Mouse (Mus musculus): Measurements from ENCODE around the gene Brk1. TPM values are rescaled to one million over a fixed set of nuclear protein-coding genes. Genes with fewer than 3 reads are reported as not detected.

The Brk1 gene
- polyA plus RNA-seq, 1 experiment = 27.4 TPM

DNA sequence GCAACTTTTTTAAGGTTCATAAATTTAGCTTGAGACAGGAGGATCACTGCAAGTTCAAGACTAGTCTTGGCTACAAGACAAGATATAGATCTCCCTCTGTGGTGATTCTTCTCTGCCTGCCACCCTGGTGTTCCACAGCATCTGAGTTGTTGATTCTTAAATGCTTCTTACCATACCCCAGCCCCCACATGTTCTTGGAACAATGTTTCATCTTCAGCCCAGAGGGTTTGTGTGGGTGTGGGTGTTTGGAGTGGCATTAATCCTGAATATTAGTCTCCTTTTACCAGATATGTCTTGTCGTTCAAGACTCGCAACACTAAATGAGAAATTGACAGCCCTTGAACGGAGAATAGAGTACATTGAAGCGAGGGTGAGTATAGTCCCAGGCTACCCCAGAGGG is 10.9 kb downstream of the Brk1 start:
- TF ChIP-seq GATA1 (IDR thresholded peaks at IDR 0.05; ENCODE audit: borderline replicate concordance, low read length) (no peak), FLI1 (IDR thresholded peaks at IDR 0.05; ENCODE audit: low read length) (no peak)
- Histone ChIP-seq H3K4me1 (peaks cover 41% of the 10 kb centered on the region), H3K27me3 (replicated peaks) (no peaks in the 10 kb centered on the region), H3K36me3 (replicated peaks; ENCODE audit: low read length) (peaks cover 82% of the 10 kb centered on the region), H3K4me3 (replicated peaks) (no peak overlapping the region), H3K9me3 (no peaks in the 10 kb centered on the region)

- H3K27me3 ChIP-seq (replicated peaks) = no peaks in the 10 kb centered on the region
- H3K36me3 ChIP-seq (replicated peaks; ENCODE audit: low read length) = peaks cover 29% of the 10 kb centered on the region
- H3K4me1 ChIP-seq = peaks cover 30% of the 10 kb centered on the region
- TF ChIP-seq FLI1 (IDR thresholded peaks at IDR 0.05; ENCODE audit: low read length) (no peak), GATA1 (IDR thresholded peaks at IDR 0.05; ENCODE audit: borderline replicate concordance, low read length) (no peak)
- H3K4me3 ChIP-seq (replicated peaks) = peak overlapping the region; percentile 97
- no peaks in the 10 kb centered on the region for H3K9me3 ChIP-seq
These were observed 18.8 kb downstream of the Brk1 start for GRCm38 (mm10) chr6:113623386-113623785.

- no peaks in the 10 kb centered on the region for H3K27me3 ChIP-seq (replicated peaks)
- TF ChIP-seq FLI1 (IDR thresholded peaks at IDR 0.05; ENCODE audit: low read length) = no peak
- TF ChIP-seq GATA1 (IDR thresholded peaks at IDR 0.05; ENCODE audit: borderline replicate concordance, low read length) = no peak
- peak within 1 kb of the TSS; percentile 97 for H3K4me3 ChIP-seq (replicated peaks)
- peaks cover 30% of the 10 kb centered on the region for H3K4me1 ChIP-seq
- H3K36me3 ChIP-seq (replicated peaks; ENCODE audit: low read length) = peaks cover 29% of the 10 kb centered on the region
- no peaks in the 10 kb centered on the region for H3K9me3 ChIP-seq
These were observed 19.6 kb downstream of the Brk1 start, which contains the start of gene Vhl for GRCm38 (mm10) chr6:113623941-113624751. TSS of gene Vhl (plus strand) at chr6:113623959.

DNA sequence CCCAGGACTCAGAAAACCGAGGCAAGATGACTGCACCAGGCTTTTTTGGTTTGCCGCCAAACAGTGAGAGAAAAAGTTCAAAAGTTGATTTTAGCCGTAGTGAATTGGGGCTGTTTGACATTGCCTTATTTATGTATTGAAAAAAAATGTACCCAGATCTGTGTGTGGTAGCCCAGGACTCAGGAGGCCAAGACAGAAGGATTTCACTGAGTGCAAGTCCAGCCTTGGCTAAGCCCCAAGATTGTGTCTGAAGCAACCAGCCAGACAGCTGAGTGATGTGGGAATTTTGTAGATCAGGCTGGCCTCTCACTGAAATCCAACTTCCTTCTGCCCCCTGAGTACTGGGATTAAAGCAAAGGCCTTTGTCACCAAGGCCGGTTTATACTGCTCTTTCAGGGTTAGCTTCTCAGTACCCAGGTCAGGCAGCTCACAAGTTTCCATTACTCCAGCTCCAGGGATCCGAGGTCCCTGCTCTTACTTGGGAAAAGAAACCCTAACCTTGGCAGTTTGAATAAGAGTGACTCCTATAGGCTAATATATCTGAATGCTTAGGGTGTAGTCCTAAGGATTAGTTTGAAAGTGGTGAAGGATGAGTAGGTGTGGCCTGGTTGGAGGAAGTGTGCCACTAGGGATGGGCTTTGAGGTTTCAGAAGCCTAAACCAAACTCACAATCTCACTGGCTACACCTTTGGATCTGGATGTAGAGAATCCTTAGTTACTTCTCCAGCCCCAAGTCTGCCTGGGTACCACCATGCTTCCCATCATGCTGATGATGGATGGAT is 20.6 kb downstream of the Brk1 start:
- H3K36me3 ChIP-seq (replicated peaks; ENCODE audit: low read length) = peaks cover 39% of the 10 kb centered on the region
- no peaks in the 10 kb centered on the region for H3K27me3 ChIP-seq (replicated peaks)
- no peaks in the 10 kb centered on the region for H3K9me3 ChIP-seq
- peak overlapping the region; percentile 97 for H3K4me3 ChIP-seq (replicated peaks)
- peaks cover 34% of the 10 kb centered on the region for H3K4me1 ChIP-seq
- TF ChIP-seq FLI1 (IDR thresholded peaks at IDR 0.05; ENCODE audit: low read length) = no peak
- TF ChIP-seq GATA1 (IDR thresholded peaks at IDR 0.05; ENCODE audit: borderline replicate concordance, low read length) = no peak

DNA sequence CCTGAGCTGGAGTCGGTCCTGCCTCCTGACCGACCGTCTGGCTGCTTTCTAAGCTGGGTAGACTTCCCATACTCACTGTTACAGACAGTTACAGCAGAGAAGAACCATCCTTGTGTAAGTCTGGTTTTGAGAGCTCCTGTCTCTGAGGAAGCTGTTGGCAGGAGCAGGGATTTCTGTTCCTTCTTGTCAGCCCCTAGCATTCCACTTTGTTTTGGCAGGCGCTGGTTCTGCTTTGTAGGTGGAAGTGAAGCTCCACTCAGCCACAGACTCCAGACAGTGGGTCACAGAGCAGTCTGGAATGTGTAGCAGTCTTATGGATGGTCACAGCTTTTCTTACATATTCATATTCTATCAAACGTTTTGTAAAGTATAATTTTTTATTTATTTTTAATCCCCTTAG is 25.8 kb downstream of the Brk1 start:
- no peaks in the 10 kb centered on the region for H3K9me3 ChIP-seq
- H3K27me3 ChIP-seq (replicated peaks) = no peaks in the 10 kb centered on the region
- H3K36me3 ChIP-seq (replicated peaks; ENCODE audit: low read length) = peaks cover 75% of the 10 kb centered on the region
- H3K4me3 ChIP-seq (replicated peaks) = no peak overlapping the region
- TF ChIP-seq FLI1 (IDR thresholded peaks at IDR 0.05; ENCODE audit: low read length) = no peak
- no peak for TF ChIP-seq GATA1 (IDR thresholded peaks at IDR 0.05; ENCODE audit: borderline replicate concordance, low read length)
- peaks cover 21% of the 10 kb centered on the region for H3K4me1 ChIP-seq

DNA sequence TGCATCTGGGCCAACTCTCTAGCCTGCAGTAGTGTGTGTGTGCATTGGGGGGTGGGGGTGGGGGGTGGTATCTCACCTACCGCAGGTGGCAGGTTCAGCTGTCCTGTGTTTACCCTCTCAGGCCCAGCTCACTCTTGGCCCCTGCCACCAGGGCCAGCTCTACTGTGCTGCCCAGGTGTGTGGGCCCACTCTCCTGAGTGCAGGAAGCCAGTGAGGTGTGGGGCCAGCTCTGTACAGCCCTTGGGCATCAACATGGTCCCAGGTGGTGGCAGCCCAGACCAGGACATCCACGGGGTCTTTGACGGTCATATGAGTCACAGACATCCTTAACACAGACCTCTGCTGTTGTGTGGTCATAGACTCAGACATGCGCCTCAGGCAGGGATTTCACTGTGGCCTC is 28.3 kb downstream of the Brk1 start:
- Histone ChIP-seq H3K4me3 (replicated peaks) (no peak overlapping the region), H3K9me3 (no peaks in the 10 kb centered on the region), H3K27me3 (replicated peaks) (peaks cover 4% of the 10 kb centered on the region), H3K36me3 (replicated peaks; ENCODE audit: low read length) (peaks cover 58% of the 10 kb centered on the region), H3K4me1 (peaks cover 10% of the 10 kb centered on the region)
- TF ChIP-seq FLI1 (IDR thresholded peaks at IDR 0.05; ENCODE audit: low read length) (no peak), GATA1 (IDR thresholded peaks at IDR 0.05; ENCODE audit: borderline replicate concordance, low read length) (no peak)

GRCm38 (mm10) chr6:113638302-113639040 is 33.9 kb downstream of the Brk1 start, which contains the start of gene Irak2:
TSS of gene Irak2 (plus strand) at chr6:113638467.
- Histone ChIP-seq H3K27me3 (replicated peaks) (peaks cover 18% of the 10 kb centered on the region), H3K4me1 (peaks cover 7% of the 10 kb centered on the region), H3K4me3 (replicated peaks) (peak within 1 kb of the TSS; percentile 95), H3K36me3 (replicated peaks; ENCODE audit: low read length) (peaks cover 4% of the 10 kb centered on the region), H3K9me3 (no peaks in the 10 kb centered on the region)
- no peak for TF ChIP-seq GATA1 (IDR thresholded peaks at IDR 0.05; ENCODE audit: borderline replicate concordance, low read length)
- TF ChIP-seq FLI1 (IDR thresholded peaks at IDR 0.05; ENCODE audit: low read length) = no peak

GRCm38 (mm10) chr6:113639201-113639600 is 34.6 kb downstream of the Brk1 start:
- H3K9me3 ChIP-seq = no peaks in the 10 kb centered on the region
- H3K36me3 ChIP-seq (replicated peaks; ENCODE audit: low read length) = no peaks in the 10 kb centered on the region
- H3K27me3 ChIP-seq (replicated peaks) = peaks cover 24% of the 10 kb centered on the region
- TF ChIP-seq FLI1 (IDR thresholded peaks at IDR 0.05; ENCODE audit: low read length) (no peak), GATA1 (IDR thresholded peaks at IDR 0.05; ENCODE audit: borderline replicate concordance, low read length) (no peak)
- peak overlapping the region; percentile 80 for H3K4me3 ChIP-seq (replicated peaks)
- H3K4me1 ChIP-seq = peaks cover 7% of the 10 kb centered on the region

GRCm38 (mm10) chr6:113642605-113643004 is 38.0 kb downstream of the Brk1 start:
- H3K36me3 ChIP-seq (replicated peaks; ENCODE audit: low read length) = no peaks in the 10 kb centered on the region
- H3K4me3 ChIP-seq (replicated peaks) = no peak overlapping the region
- H3K9me3 ChIP-seq = no peaks in the 10 kb centered on the region
- peaks cover 14% of the 10 kb centered on the region for H3K4me1 ChIP-seq
- peaks cover 39% of the 10 kb centered on the region for H3K27me3 ChIP-seq (replicated peaks)
- TF ChIP-seq FLI1 (IDR thresholded peaks at IDR 0.05; ENCODE audit: low read length) (no peak), GATA1 (IDR thresholded peaks at IDR 0.05; ENCODE audit: borderline replicate concordance, low read length) (no peak)

All from megakaryocyte, embryonic 14.5 days (primary cell).